Mouse (Mus musculus) G1E (cell line): ENCODE data around the gene Lima1. TPM values are rescaled to one million over a fixed set of nuclear protein-coding genes. Genes with fewer than 3 reads are reported as not detected.

Source experiments
- ATAC-seq: 2 replicates; pipeline ENCODE4 v1.8.0; 2016; ENCODE audit warnings: mild to moderate bottlenecking; ENCODE audit not compliant: insufficient number of reproducible peaks, poor library complexity, low FRiP score, severe bottlenecking; ENCODE audit errors: extremely low read depth
- DNase-seq: peaks from one replicate; pipeline ENCODE4 v3.0.0; 2012; ENCODE audit warnings: low spot score
- H3K27me3 ChIP-seq: 2 replicates; pipeline ENCODE4 v1.6.1; 2012; ENCODE audit warnings: mild to moderate bottlenecking, low read length, inconsistent platforms; ENCODE audit not compliant: insufficient read depth
- H3K36me3 ChIP-seq: replicated peaks from 2 replicates; pipeline ENCODE3; 2012; ENCODE audit warnings: mild to moderate bottlenecking, inconsistent platforms
- H3K4me1 ChIP-seq: 2 replicates; pipeline ENCODE4 v1.6.1; 2012; ENCODE audit warnings: low read depth, low read length, inconsistent platforms, mixed read lengths; ENCODE audit not compliant: insufficient read depth
- H3K4me3 ChIP-seq: 2 replicates; pipeline ENCODE4 v1.5.1; 2012; ENCODE audit warnings: low read depth, mild to moderate bottlenecking, inconsistent platforms, low read length, moderate library complexity, mixed read lengths
- H3K9me3 ChIP-seq: replicated peaks from 2 replicates; pipeline ENCODE4 v1.6.1; 2012; ENCODE audit warnings: inconsistent platforms
- CTCF ChIP-seq: IDR thresholded peaks from 2 replicates; pipeline ENCODE4 v1.5.1; 2012; ENCODE audit warnings: low read depth, low read length, inconsistent platforms, mixed read lengths
- GATA1 ChIP-seq: IDR thresholded peaks from 2 replicates; pipeline ENCODE4 v1.6.1; 2012; ENCODE audit warnings: borderline replicate concordance, low read length, inconsistent platforms, mixed read lengths
- GATA2 ChIP-seq: IDR thresholded peaks from 2 replicates; pipeline ENCODE4 v1.6.1; 2012; ENCODE audit warnings: low read depth, low read length, inconsistent platforms, borderline replicate concordance
- POLR2AphosphoS5 ChIP-seq: IDR thresholded peaks from 2 replicates; pipeline ENCODE4 v1.6.1; 2012; ENCODE audit warnings: low read depth, low read length, inconsistent platforms; ENCODE audit not compliant: insufficient replicate concordance
- TAL1 ChIP-seq: conservative IDR thresholded peaks from 2 replicates; pipeline ENCODE4 v1.6.1; 2012; ENCODE audit warnings: low read depth, low read length, inconsistent platforms, mixed read lengths
- polyA plus RNA-seq: library from polyadenylated mRNA; stranded (reverse); fragments of >175 nt; gene quantifications from 2 replicates; pipeline ENCODE4 v1.2.3, GENCODE M21; 2012
- total RNA-seq, 2 experiments: library from RNA; stranded (forward) in 1 of 2; stranded (reverse) in 1 of 2; fragments of 200-1000 nt in 1 of 2; fragments of >200 nt in 1 of 2; fragmentation: Nextera tagmentation in 1 of 2; gene quantifications; 2 replicates each; pipeline ENCODE4 v1.2.3; 2014 to 2017

The Lima1 gene
- total and polyA plus RNA-seq, 3 experiments: 0.01 to 0.87 TPM; not detected in 1

DNA sequence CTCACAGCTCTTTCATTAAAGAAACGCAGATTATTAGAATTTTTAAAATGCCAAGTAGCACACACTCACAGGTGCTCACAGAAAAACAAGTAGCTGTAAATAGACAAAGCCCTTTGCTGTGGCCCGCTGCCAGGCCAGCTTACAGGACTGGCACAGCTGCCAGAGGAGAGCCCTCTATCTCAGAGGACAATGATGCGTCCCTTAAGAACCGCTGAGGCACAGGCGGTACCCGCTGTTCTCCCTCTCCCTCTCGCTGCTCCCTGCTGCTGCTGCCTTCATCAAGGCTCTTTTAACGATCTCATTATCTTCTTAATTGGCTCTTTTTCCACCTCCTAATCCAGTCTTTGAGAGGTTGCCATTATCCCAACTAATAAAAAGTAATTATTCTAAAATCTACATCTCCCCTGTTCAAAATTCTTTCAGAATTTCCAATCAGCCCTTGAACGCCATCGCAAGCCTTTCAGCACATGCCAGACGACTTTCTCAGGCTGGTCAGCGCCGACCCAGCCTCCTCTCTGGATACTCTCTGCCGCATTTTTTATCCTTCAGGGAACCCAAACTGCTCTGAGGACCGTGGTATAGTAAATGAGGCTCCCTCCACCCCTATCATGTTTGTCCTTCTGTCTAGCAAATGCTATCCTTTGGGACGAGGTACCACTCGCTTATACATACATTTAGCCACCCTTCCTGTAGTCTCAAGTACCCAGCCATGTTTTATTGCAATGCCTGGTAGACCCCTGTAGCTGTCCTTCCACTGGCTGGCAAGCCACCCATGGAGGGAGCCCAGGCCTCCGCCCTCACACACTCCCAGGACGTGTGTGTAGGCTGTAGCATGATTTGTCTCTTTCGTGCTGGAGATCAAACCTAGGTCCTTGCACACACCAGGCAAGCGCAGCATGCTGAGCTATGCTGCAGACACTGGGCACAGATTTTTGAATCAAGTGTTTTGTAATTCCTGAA lies 67.2 kb downstream of the Lima1 start:
- Histone ChIP-seq H3K4me1 (no peaks in the 10 kb centered on the region; the same call in 1 of the 2 replicates), H3K9me3 (no peaks in the 10 kb centered on the region), H3K27me3 (no peaks in the 10 kb centered on the region), H3K4me3 (no peak overlapping the region), H3K36me3 (no peaks in the 10 kb centered on the region)
- no peak for TF ChIP-seq GATA1
- TF ChIP-seq TAL1: no peak
- TF ChIP-seq CTCF: no peak
- no peak for TF ChIP-seq POLR2AphosphoS5
- TF ChIP-seq GATA2: no peak
- DNase-seq (no peak), ATAC-seq (no peak)

DNA sequence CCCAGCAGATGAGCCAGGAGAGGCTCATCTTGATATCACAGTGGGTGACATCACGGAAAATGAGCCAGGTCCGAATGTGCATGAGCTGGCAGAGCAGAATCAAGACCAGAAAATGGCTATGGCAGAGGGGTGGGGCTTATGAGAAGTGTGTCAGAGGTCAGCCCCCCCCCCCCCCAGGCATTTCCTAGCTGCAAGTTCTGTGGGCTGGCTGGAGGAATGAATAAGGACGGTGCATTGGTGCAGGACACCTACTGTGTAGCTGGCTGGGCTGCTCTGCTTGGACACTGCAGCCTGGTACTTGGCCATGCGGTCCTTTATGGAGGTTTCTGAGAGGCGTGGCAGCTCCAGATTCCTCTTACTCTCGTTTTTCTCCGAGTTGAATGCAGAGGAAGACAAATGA lies 69.1 kb downstream of the Lima1 start:
- H3K27me3 ChIP-seq: 0 out of 2 replicates have a peak, but pooled peaks cover 3% of the 10 kb centered on the region
- H3K4me3 ChIP-seq: no peak overlapping the region
- no peaks in the 10 kb centered on the region for H3K9me3 ChIP-seq
- no peaks in the 10 kb centered on the region for H3K4me1 ChIP-seq
- DNase-seq (no peak), ATAC-seq (no peak)
- no peaks in the 10 kb centered on the region for H3K36me3 ChIP-seq
- TF ChIP-seq GATA1 (no peak), TAL1 (no peak), GATA2 (no peak), POLR2AphosphoS5 (no peak), CTCF (no peak)

- DNase-seq: no peak
- no peaks in the 10 kb centered on the region for H3K36me3 ChIP-seq
Measured at GRCm38 (mm10) chr15:99805673-99806072, 69.6 kb downstream of the Lima1 start.

DNA sequence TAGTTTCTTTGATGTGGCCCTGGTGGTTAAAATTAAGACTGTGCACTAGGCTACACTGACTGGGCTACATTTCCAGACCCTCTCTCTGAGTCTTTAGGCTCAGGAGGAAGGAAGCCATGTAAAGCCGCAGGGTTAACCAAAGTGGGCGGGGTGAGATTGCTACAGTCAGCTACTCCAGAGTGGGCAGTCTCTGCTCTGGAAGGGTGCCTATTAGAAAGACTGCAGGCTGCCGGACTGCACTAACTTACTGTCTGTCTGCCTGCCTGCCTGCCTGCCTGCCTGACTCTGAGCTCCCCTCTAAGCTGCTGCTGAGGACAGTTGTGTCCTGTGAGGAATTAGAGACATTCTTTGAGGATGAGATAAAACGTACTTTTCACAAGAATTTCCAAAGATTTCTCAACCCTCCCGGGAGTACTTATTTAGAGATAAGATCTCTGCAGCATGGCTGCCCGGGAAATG lies 72.0 kb downstream of the Lima1 start:
- no peaks in the 10 kb centered on the region for H3K4me1 ChIP-seq
- no peak for TF ChIP-seq GATA1
- TF ChIP-seq GATA2: no peak
- TF ChIP-seq CTCF: no peak
- no peak for TF ChIP-seq POLR2AphosphoS5
- TF ChIP-seq TAL1: no peak
- H3K4me3 ChIP-seq: no peak overlapping the region
- H3K9me3 ChIP-seq: no peaks in the 10 kb centered on the region
- 0 out of 2 replicates have a peak, but pooled peaks cover 3% of the 10 kb centered on the region for H3K27me3 ChIP-seq
- ATAC-seq (no peak), DNase-seq (no peak)
- H3K36me3 ChIP-seq: no peaks in the 10 kb centered on the region

More at GRCm38 (mm10) chr15:99805673-99806072, 69.6 kb downstream of the Lima1 start:
- Histone ChIP-seq H3K4me3 (no peak overlapping the region), H3K9me3 (no peaks in the 10 kb centered on the region), H3K4me1 (no peaks in the 10 kb centered on the region), H3K27me3 (0 out of 2 replicates have a peak, but pooled peaks cover 3% of the 10 kb centered on the region)
- TF ChIP-seq CTCF (no peak), TAL1 (no peak), POLR2AphosphoS5 (no peak), GATA1 (no peak), GATA2 (no peak)
- no peak for ATAC-seq

- Histone ChIP-seq H3K4me1 (no peaks in the 10 kb centered on the region), H3K27me3 (0 out of 2 replicates have a peak, but pooled peaks cover 3% of the 10 kb centered on the region)
- TF ChIP-seq GATA2 (no peak), CTCF (no peak), POLR2AphosphoS5 (no peak), GATA1 (no peak), TAL1 (no peak)
Measured at GRCm38 (mm10) chr15:99801885-99802572, 73.2 kb downstream of the Lima1 start.

DNA sequence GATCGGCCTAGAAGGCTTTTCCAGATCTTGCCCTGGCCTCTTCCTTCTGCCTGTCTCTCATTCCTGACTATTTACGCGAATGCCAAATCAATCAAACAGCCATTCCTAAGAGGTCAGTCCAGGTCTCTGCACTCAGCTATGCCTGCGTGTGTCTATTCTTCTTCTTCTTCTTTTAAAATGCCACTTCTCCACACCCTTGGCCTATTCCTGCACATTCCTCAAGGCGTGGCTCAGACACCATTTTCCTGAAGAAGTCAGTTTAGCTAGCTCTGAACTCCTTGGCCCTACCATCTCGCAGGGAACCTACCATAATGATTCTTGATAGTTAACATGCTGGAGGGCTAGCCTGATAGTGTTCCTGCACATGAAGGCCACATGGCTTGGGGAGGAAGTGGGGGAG lies 75.5 kb downstream of the Lima1 start:
- no peak overlapping the region for H3K4me3 ChIP-seq

More at GRCm38 (mm10) chr15:99801885-99802572, 73.2 kb downstream of the Lima1 start:
- H3K36me3 ChIP-seq: no peaks in the 10 kb centered on the region
- DNase-seq (no peak), ATAC-seq (no peak)
- H3K4me3 ChIP-seq: no peak overlapping the region
- H3K9me3 ChIP-seq: no peaks in the 10 kb centered on the region

More for the DNA sequence above, 75.5 kb downstream of the Lima1 start:
- Histone ChIP-seq H3K9me3 (no peaks in the 10 kb centered on the region), H3K36me3 (no peaks in the 10 kb centered on the region), H3K4me1 (no peaks in the 10 kb centered on the region), H3K27me3 (0 out of 2 replicates have a peak, but pooled peaks cover 3% of the 10 kb centered on the region)
- no peak for ATAC-seq
- TF ChIP-seq GATA1: no peak
- DNase-seq: no peak
